Mouse (Mus musculus) testis, postnatal 10 days (tissue): ENCODE data around the gene Anks1b.
"Not testable (repeated sequence)": the region's sequence is repeated elsewhere in the genome, so short reads cannot be mapped to it uniquely, and the experiment has no call there.

Source experiments
- DNase-seq: peaks from one replicate; pipeline ENCODE4 v3.0.0; 2021; ENCODE audit warnings: low spot score

Gene Anks1b

GRCm38 (mm10) chr10:90577099-90577461, 703.8 kb downstream of the Anks1b start:
- DNase-seq: no peak

GRCm38 (mm10) chr10:90577777-90578176, 704.5 kb downstream of the Anks1b start:
- DNase-seq: no peak

- no peak for DNase-seq
Observed at GRCm38 (mm10) chr10:90579970-90580369, 706.7 kb downstream of the Anks1b start.

- DNase-seq: no peak
Observed at GRCm38 (mm10) chr10:90584052-90584451, 710.7 kb downstream of the Anks1b start.

GRCm38 (mm10) chr10:90596142-90596541, 722.8 kb downstream of the Anks1b start:
- DNase-seq: no peak

GRCm38 (mm10) chr10:90596576-90596975, 723.3 kb downstream of the Anks1b start:
- no peak for DNase-seq

GRCm38 (mm10) chr10:90599149-90599548, 725.8 kb downstream of the Anks1b start:
- no peak for DNase-seq

- DNase-seq: no peak
Observed at GRCm38 (mm10) chr10:90599726-90600531, 726.6 kb downstream of the Anks1b start.

- no peak for DNase-seq
Observed at GRCm38 (mm10) chr10:90607586-90607985, 734.3 kb downstream of the Anks1b start.

- no peak for DNase-seq
Observed at GRCm38 (mm10) chr10:90609437-90609836, 736.1 kb downstream of the Anks1b start.

GRCm38 (mm10) chr10:90613051-90613450, 739.7 kb downstream of the Anks1b start:
- DNase-seq: no peak

GRCm38 (mm10) chr10:90615196-90615595, 741.9 kb downstream of the Anks1b start:
- DNase-seq: no peak

GRCm38 (mm10) chr10:90616622-90617021, 743.3 kb downstream of the Anks1b start:
- no peak for DNase-seq

- DNase-seq: no peak
Observed at GRCm38 (mm10) chr10:90617664-90618296, 744.5 kb downstream of the Anks1b start.

GRCm38 (mm10) chr10:90627532-90627931, 754.2 kb downstream of the Anks1b start:
- no peak for DNase-seq

- DNase-seq: no peak
Observed at GRCm38 (mm10) chr10:90630099-90630698, 756.9 kb downstream of the Anks1b start.

GRCm38 (mm10) chr10:90630794-90631193, 757.5 kb downstream of the Anks1b start:
- DNase-seq: not testable (repeated sequence)

GRCm38 (mm10) chr10:90637352-90637751, 764.0 kb downstream of the Anks1b start:
- DNase-seq: no peak

- DNase-seq: no peak
Observed at GRCm38 (mm10) chr10:90649681-90650080, 776.4 kb downstream of the Anks1b start.

GRCm38 (mm10) chr10:90657416-90658120, 784.3 kb downstream of the Anks1b start:
- DNase-seq: no peak

- DNase-seq: no peak
Observed at GRCm38 (mm10) chr10:90666746-90667145, 793.4 kb downstream of the Anks1b start.

- DNase-seq: no peak
Observed at GRCm38 (mm10) chr10:90670291-90670690, 797.0 kb downstream of the Anks1b start.

GRCm38 (mm10) chr10:90672135-90672534, 798.8 kb downstream of the Anks1b start:
- DNase-seq: no peak
